Mouse (Mus musculus) right cerebral cortex, adult 18-20 months (tissue): ENCODE measurements around the gene Dnajb5.
A peak's percentile ranks its signal among the peaks of the same experiment; 100 is the strongest.

ENCODE experiments used
- DNase-seq: peaks from one replicate; pipeline ENCODE4 v3.0.0; 2022; ENCODE audit warnings: mixed read lengths

The Dnajb5 gene

DNA sequence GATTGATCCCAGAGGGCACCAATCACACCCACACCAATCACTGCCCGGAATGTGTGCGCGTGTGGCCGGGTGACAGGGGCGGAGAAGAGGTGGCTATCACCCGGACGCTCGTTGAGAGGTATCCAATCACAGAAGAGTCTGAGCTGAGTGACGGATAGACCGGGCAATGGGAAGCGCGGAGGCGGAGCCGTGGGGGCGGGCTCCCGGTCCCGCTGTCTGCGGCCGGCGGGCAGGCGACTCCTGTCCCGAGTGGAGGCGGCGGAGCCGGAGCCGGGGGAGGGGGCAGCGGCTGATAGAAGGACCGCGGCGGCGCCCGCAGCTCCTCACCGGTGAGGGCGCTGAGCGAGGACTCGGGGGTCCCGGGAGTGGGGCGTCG lies at the start of gene Dnajb5:
Gene Dnajb5 (plus strand): TSS at position 139 of the 376 bp plus-strand sequence.
- peak; percentile 99 for DNase-seq

DNA sequence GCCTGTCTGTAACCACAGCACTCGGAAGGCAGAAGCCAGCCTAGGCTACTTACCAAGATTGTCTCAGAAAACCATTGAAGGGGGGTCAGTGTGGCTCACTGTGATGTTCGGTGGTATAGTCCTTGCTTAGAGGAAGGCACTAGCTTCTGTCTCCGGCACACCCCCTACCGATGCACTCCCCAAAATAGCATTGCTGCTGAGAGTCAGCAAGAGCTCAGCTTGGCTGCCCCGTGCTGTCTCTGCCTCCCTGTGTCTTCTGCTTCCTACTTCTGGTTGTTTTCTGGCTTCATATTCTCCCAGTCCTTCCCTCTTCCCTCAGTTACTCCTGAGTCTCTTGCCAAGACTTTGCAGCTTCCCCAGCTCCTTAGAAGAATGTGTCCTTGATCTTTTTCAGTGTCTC lies 48.7 kb upstream of the Dnajb5 start:
- peak; percentile 81 for DNase-seq

DNA sequence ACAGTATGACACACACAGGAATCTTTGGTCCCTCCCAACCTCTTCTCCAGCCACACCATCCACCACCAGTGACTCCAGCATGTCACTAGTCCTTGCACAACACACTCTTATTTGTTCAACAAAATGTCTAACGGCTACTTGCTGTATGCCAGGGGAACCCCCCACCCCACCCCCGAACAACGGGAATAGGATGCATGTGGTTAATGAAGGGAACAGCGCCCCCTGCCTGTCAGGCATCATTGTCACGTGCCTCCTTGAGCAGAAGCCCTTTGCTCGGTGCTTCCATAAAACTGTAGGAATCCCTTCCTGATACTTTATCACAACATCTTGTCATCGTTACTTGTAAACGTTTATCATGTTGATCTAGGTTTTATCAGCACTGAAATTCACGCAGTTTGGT lies 47.4 kb upstream of the Dnajb5 start:
- DNase-seq: no peak

DNA sequence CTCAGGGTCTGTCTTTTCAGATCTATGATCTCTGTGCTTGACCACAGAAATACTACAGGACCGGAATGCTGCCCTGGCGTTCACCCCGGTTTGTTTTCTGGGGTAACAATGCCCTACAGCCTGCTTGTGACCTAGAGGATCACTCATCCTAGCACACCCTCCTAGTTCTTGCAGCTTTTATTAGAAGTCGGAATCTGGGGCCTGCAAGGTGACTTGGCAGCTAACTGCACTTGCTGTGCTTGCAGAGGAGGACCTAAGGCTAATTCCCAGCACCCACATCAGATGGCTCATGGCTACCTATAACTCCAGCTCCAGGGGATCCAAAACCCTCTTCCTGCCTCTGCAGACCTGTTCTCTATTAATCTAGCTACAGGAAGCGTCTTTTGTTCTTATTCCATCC lies 46.9 kb upstream of the Dnajb5 start:
- DNase-seq: no peak

DNA sequence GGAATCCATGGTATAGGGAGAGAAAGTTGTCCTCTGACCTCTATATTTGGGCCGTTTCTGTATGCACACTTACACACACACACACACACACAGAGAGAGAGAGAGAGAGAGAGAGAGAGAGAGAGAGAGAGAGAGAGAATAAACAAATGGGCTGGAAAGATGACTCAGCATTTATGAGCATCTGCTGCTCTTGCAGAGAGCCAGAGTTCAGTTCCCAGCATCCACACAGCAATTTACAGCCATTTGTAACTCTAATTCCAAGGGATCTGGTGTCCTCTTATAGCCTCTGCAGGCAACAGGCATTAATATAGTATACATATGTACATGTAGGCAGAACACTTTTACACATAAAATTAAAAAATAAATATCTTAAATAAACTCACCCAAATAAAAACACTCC lies 45.7 kb upstream of the Dnajb5 start:
- DNase-seq: no peak

DNA sequence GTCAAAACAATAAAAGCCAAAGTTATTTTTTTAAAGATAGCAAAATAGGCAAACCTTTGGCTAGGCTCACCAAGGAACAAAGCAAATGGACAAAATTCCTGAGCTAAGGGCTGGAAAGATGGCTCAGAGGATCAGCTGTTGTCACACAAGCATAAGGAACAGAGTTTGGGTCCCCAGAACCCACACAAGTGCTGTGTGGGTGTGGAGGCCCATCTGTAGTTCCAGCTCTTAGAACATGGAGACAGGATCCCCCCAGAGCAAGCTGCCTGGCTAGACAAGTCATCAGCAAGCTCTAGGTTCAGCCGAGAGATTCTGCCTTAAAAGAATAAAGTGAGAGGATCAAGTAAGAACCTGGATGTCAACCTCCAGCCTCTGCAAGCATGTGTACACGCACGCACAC lies 45.1 kb upstream of the Dnajb5 start:
- DNase-seq: no peak

DNA sequence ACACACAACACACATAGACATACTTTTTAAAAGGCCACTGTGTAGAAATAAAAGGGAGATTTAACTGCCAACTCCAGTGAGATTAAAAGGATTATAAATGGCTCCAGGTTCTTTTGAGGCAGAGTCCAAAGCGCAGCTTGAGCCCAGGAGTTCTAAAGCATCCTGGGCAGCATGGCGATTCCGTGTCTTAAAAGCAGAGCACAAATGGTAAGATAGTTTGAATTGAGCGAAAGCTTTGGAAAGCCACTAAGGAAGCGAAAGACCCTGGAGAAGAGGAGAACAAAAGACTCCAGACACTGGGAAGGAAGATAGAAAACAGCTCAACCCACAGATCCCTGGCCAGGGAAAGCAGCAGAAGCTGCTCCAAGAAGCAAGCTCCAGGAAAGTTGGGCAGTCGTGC lies 44.6 kb upstream of the Dnajb5 start:
- DNase-seq: no peak

DNA sequence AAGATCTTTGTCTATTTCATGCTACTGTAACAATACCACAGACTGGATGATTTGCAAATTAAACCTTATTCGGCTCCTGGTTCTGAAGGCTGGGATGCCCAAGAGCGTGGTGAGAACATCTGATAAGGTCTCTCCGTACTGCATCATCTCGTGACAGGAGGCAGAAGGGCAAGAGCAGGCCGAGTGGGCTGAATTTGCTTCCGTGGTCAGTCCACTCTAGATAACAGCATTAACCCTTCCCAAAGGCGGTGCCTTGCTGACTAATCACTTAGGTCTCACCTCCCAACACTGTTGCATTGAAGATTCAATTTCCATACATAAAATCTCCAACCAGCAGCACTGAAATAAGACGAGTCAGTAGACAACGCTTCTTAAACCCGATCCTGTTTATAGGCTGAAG lies 36.2 kb upstream of the Dnajb5 start:
- no peak for DNase-seq

DNA sequence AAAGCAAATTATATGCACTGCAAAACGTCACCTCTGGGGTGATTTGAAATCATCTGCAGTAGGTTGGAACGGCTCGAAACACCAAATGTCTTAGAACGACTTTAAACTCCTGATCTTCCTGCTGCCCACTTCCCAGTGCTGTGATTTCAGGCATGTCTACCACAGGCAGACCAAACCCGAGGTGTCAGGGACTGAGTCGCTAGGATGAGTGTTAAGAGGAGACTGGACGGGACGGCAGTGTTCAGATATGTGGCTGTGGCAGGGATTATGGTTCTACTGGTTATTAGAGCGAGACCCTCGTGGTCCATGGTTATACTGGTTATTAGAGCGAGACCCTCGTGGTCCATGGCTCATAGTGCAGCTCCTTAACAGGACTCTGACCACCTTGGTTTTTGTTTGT lies 34.3 kb upstream of the Dnajb5 start:
- DNase-seq: no peak

DNA sequence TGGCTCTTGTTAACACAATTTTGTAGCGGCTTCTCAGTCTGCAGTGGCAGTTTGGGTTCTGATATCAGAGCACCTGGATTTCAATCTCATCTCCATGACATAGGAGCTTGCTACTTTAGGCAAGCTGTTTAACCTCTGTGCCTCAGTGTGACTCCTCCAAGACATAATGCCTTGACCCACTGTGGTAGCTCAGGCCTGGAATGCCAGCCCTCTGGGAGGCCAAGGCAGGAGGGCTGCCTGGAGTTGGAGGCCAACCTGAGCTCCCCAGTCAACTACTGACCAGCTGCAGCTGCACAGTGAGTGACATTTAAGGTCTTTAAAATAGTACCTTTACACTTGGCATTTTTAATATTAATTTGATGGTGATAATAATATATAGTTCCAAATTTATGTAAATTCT lies 33.6 kb upstream of the Dnajb5 start:
- no peak for DNase-seq

DNA sequence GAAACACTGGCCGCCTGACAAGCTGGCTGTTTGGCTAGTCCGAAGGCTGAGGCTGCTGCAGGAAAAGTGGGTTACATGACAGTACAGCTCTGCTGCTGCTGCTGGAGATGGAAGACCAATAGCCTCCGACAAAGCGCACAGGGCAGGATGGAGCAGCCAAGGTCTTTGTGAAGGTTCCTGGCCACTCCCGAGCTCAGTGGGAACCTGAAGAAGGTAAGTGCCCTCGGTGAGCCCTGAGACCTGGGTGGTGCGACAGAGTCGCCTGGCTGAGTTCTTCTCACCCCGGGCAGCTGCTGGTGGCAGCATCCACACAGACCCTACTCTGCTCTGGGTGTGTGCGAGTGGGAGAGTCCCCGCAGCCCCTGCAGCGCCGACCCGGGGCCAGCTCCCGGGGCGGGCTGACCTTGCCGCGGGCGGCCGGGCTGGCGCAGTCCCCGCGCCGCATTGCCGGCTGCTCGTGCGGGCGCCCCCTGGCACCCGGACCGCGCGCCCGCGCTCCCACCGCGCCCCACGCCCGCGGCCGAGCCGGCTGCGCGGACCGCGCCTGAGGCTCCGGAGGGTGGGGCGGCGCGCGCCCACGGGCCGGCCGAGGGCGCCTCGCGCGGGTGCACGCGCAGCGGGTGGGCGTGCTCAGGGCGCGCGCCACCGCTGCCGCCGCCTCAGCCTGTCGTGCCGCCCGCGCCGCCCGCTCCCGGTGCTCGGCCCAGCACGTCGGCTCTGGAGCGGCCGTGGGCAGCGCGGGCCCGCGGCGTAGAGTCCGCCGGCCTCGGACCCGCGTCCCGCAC lies 32.8 kb upstream of the Dnajb5 start, which contains the start of gene Phf24:
Gene Phf24 (plus strand): TSS at position 44 of the 785 bp plus-strand sequence.
- DNase-seq: peak; percentile 66

DNA sequence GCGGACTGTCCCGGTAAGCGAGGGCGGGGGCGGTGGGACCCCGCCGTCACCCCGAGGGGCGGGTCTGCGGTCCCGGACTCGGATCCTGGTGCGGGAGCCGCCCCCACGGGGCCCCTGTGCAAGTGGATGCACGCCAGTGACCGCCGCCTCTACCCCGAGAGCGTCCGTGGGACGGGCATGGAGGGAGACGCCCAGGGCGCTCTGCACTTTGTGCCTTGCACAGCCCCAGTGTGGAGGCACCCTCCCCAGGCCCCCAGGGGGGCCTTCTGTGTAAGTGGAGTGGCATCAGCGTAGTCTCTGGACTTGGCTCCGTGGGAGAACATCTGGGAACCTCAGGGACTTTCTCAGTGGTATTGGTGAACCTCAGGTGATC lies 32.2 kb upstream of the Dnajb5 start:
- no peak for DNase-seq

DNA sequence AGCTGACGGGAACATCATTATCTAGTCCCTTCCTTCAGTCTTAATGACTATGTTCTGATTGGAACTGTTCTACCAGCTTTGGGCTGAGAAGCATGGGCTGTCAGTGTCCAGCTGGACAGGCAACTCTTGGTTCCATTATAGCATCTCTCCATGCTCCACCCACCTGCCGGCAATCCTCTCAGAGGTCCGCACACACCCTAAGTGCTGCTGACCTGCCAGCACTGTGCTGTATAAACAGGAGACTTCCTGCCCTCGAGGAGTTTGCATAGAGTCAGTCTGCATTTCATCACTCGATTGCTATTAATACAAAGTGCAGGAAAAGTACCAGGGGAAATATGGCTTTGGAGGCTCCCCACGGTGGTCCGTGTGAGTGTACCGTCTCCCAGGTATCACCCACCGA lies 28.9 kb upstream of the Dnajb5 start:
- no peak for DNase-seq

DNA sequence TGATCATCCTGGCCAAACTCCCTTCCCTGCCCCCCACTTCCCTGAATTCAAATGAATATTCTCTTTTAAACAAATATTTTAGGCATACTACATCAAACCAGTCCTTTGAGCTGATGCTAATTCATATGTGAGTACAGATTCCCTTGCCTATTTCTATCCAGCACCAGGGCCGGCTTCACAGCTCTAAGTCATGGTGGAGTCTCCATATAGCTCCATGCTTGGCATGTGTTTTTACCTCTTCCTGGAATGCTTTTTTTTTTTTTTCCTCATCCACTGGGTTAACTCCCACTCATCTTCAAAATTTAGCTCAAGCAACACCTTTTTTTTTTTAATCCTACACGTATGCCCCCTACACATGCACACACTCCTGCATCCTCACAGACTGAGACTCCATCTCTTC lies 28.1 kb upstream of the Dnajb5 start:
- DNase-seq: peak; percentile 76

DNA sequence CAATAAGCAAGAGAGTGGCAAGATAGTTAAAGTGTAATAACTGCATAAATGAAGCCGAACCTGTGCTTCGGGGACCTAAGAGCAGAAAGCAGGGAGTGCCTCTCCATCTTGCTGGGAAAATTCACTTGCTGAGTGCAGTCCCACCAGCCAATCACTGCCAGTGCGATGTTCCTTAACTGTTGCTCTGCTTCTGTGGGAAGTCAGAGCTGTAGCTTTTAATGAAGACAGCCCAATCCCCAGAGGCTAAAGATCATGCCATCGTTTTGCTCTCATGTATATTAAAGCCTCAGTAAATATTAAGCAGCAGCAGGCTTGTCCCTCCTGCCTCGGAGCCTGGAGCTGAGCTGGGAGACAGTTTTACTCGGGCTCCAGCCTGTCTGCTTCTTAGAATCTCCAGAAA lies 27.6 kb upstream of the Dnajb5 start:
- no peak for DNase-seq

DNA sequence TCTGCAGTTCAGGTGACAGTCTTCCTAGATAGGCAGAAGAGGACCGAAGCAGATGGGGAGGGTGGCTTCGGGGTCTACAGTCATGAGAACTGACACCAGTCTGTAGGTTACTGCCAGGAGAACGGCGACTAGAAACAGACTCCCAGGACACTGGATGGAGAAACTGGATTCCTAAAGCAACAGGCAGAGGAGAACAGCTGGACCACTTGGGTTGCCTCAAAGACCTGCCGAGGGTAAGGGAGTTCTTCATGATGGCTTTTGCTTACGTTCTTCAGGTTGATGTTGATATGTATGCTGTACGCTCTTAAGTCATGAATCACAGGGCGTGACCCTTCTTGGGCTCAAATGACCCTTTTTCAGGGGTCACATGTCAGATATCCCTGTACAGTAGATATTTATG lies 27.2 kb upstream of the Dnajb5 start:
- no peak for DNase-seq

DNA sequence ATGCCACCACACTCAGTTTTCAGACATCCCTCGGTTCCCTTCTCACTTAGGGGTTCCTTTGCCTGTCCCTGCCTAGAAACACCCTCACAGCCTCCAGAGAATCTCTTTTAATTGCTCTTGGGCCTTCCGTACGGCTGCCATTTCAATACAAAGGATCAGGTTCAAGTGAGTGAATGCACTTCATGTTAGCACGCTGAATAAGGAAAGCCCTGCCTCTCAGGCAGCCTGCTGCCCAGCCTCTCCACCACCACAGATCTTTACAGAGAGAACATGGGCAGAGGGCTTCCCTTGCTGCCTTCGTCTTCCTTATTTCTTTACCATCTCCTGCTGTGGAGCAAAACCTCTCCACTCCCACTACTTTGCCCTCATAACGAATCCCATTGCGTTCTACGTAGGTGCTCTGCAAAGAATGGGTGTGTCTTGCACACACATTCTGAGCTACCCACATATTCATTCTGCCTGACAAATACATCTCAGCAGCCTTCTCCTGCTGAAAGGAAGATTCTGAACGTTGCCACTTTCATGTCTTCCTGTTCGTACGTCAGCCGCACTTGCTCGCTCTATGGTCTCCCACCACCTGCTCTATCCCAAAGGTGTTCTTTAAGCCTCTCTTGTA lies 25.4 kb upstream of the Dnajb5 start:
- DNase-seq: no peak

DNA sequence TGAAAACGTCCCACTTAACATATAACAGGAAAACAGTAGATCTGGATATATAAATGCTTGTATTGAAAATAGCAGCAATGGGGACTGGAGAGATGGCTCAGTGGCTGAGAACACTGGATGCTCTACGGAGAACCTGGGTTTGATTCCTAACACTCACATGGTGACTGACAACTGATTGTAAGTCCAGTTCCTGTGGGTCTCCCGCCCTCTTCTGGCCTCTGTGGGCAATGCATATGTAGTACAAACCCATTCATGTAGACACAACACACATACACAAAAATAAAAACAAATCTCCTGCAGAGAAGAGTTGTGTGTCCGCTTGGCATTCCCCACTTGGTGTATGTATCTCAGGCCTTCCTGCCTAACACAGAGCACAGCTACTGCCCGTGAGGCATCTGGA lies 21.4 kb upstream of the Dnajb5 start:
- no peak for DNase-seq

DNA sequence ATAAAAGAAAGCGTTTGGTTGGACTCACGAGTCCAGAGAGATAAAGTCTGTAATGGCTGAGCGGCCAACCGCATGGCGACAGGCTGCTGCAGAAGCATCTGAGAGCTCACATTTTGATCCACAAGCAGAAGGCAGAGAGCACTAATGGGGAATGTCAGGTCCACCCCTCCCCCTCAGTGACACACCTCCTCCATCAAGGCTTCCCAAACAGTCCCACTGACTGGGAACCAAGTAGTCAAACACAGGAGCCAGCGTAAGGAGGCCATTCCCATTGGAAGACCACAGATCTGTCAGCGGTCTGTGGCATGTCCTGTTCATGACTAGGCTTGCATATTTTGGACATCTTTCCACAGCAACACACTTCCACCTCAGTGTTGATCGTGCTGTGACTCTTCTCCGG lies 20.7 kb upstream of the Dnajb5 start:
- no peak for DNase-seq

DNA sequence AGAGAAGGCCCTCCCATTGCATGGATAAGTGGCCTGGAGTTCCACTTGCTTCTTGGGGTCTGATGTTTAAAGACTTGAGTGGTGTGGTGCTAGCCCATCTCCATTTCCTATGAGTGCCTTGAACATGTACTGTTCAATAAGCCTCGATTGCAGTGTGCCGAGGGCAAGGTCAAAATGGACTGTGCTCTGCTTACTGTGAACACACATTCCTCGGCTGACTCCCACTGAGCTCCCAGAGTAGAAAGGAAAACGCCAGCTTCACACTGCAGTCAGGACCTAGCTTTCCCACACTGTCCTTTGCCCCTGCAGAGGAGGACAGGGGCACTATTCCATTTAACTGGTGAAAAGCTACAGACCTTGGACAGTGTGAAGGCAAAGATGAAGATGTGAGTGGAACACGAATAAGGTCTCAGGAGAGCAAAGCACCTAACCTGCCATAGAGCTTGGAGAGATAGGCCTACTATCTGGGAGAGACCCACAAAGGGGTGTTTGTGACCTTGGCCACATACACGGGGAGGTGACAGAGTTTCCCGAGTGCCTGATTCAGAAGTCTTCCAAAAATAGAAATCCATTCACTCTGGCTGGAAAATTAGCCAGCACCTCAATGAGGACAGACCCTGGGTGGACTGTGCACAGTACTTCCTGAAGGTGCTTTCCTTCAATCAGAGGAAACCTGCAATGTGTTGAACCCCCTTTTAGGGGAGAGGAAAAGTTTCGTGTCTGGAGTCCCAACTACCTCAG lies 17.2 kb upstream of the Dnajb5 start:
- no peak for DNase-seq

DNA sequence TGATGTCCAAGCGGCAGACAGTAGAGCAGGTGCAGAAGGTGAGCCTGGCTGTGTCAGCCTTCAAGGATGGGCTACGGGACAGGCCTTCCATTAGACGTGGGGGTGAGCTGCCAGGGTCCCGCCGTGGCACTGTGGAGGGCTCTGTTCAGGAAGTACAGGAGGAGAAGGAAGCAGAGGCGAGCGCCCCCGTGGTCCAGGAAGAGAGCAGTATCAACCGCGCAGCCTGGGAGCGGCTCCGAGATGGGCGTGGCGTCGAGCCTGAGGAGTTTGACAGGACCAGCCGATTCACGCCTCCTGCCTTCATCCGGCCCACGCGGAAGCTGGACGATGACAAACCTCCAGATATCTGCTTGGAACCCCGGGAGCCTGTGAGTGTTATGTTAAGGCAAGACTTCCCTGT lies 16.0 kb upstream of the Dnajb5 start:
- peak; percentile 85 for DNase-seq

DNA sequence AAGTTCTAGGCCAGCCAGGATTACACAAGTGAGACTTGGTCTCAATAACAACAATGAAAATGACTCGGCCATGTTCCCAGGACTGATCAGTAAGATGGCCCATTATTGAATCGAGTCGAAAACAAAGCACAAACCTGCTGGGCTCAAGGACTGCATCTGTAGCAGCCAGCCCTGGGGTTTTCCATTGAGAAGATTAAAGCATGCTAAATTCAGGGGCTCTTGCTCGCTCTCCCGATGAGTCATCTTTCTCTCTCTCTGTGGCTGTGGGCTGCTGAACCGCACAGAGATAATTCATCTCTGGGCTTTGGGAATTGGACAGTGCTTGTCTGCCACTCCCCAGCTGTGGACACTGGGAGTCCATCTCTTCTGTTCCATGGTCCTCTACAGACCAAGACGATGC lies 8.2 kb upstream of the Dnajb5 start:
- DNase-seq: no peak

DNA sequence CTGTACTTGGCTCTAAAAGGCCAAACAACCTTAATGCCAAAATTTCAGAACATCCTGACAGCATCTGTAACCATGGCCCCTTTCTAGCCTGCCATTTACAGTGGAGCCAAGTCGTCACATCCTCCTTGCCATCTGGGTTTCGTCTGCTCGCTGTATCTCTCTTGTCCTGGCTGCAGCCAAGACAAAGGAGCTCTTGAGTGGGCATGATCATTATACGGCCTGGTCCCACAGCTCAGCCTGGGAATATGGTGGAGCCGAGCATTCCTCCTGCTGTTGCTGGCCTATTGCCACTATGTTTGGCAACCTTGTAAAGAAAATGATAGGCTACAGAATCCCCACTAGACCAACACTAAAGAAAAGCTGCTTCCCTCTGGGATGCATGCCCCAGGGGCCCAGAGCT lies 6.3 kb upstream of the Dnajb5 start:
- DNase-seq: no peak

DNA sequence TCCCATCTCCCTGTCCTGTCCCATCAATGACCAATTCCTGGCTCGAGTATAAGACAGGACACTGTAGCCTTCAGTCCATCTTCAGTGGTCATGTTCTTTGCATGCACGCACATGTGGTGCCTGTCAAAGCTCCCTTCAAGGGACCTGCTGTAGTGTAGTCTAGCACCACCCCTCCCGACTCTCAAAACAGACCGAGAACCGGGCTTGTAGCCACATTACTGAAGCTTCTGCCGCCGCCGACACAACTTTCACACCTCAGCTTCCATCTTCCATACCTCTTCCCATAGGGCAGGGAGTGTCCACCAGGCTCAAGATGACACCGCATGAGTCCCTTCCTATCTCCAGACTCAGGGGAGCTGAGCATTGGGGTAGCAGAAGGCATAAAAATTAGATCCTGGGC lies 5.4 kb upstream of the Dnajb5 start:
- DNase-seq: no peak
